Mouse (Mus musculus) ES-E14 (cell line): ENCODE results near the gene Lypd6.

ENCODE experiments used
- CHD2 ChIP-seq: IDR thresholded peaks from 2 replicates; pipeline ENCODE4 v1.6.1; 2014; ENCODE audit warnings: mild to moderate bottlenecking, low read depth, low read length, inconsistent platforms
- HCFC1 ChIP-seq: IDR thresholded peaks from 2 replicates; pipeline ENCODE4 v1.6.1; 2012; ENCODE audit warnings: low read length, inconsistent platforms, borderline replicate concordance; ENCODE audit not compliant: insufficient read depth
- ZC3H11A ChIP-seq: IDR thresholded peaks from 2 replicates; pipeline ENCODE4 v1.6.1; 2012; ENCODE audit warnings: low read depth, mild to moderate bottlenecking, inconsistent platforms, low read length, borderline replicate concordance

GRCm38 (mm10) chr2:50128322-50129277 is 62.4 kb downstream of the Lypd6 start:
- TF ChIP-seq HCFC1, result no peak
- no peak for TF ChIP-seq CHD2
- TF ChIP-seq ZC3H11A, result no peak
